11 mouse cellular contexts compared by ENCODE assay signal in the genomic region with DNA sequence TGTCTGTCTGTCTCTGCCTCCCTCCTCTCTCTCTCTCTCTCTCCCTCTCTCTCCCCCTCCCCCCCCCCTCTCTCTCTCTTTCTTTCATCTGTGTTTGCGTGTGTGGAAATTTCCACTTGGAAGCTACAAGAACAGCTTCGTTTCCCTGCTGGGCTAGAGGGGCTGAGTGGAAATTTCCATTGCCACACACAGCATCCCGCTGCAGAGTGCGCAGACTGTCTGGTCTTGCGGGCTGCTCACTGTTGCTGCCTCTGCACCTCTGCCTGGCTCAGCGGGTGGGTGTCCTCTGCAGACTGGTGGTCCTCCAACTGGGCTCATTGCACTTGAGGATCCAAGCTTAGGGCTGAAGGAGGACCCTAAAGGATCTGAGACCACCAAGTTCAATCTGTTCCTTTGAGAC. TPM values are rescaled to one million over a fixed set of nuclear protein-coding genes. Genes with fewer than 3 reads are reported as not detected.
DNase-seq lines count a peak whose midpoint lies in the region; ATAC-seq and TF ChIP-seq lines count a peak whose summit lies in the region.
"Had no signal": no experiment of that assay in that cellular context is flagged by ENCODE, and none has a peak within 500 bp of the region (broad histone marks: within the 10 kb centered on the region; RNA-seq: fewer than 3 reads in every experiment).

No protein-coding gene starts in this region.

- no peak for TF ChIP-seq EP300 in liver, postnatal 0 days (IDR thresholded peaks at IDR 0.05; ENCODE audit: low read depth)

- DNase-seq in heart, adult 9 months (ENCODE audit: low spot score in 2 of 2) = no peak
- peak; percentile 31 for DNase-seq in lung, postnatal 25 days (ENCODE audit: low spot score)
- DNase-seq in lung, adult 2 months = no peak
- peak; percentile 91 to 96 for DNase-seq in cerebellum, adult 2 months
- peak; percentile 71 to 75 for DNase-seq in layer of hippocampus, postnatal 36 days
- no peak for DNase-seq in liver, postnatal 0 days
- DNase-seq: gastrocnemius, postnatal 14 days had no signal

- ATAC-seq in heart, embryonic 11.5 days (replicated peaks; ENCODE audit: insufficient number of reproducible peaks, low FRiP score, low TSS enrichment) = no peak
- ATAC-seq in erythroid progenitor cell, adult 5-6 weeks (replicated peaks; ENCODE audit: low FRiP score, poor library complexity, severe bottlenecking) = no peak
- no peak for ATAC-seq in liver, postnatal 0 days
- ATAC-seq: hindbrain, embryonic 16.5 days had no signal

- 31% methylated on average over 6 of the region's 6 CpGs for WGBS in heart, embryonic 11.5 days (ENCODE audit: insufficient replicate concordance)
- 42% methylated on average over 6 of the region's 6 CpGs for WGBS in lung, adult 2 months
- WGBS in cerebellum, adult 2 months = 5% methylated on average over 6 of the region's 6 CpGs
- 57% methylated on average over 6 of the region's 6 CpGs for WGBS in liver, postnatal 0 days (ENCODE audit: insufficient replicate concordance)

- TF ChIP-seq POLR2A in lung, adult 2 months (IDR thresholded peaks at IDR 0.05; ENCODE audit: borderline replicate concordance, extremely low read depth, low read depth, low read length) = no peak
- TF ChIP-seq POLR2A in cerebellum, adult 2 months (IDR thresholded peaks at IDR 0.05; ENCODE audit: borderline replicate concordance, insufficient read depth, low read length) = peak; percentile 74

- H3K4me2 ChIP-seq in heart, embryonic 11.5 days = no peak overlapping the region
- H3K4me2 ChIP-seq in liver, postnatal 0 days (ENCODE audit: low read depth, low read length) = no peak overlapping the region
- H3K4me2 ChIP-seq: neural tube, embryonic 15.5 days had no signal

- no peaks in the 10 kb centered on the region for H3K27me3 ChIP-seq in heart, embryonic 11.5 days (ENCODE audit: control insufficient read depth, insufficient read depth, low read length)
- H3K27me3 ChIP-seq in cerebellum, adult 2 months (ENCODE audit: control insufficient read depth, insufficient read depth, low read length) = no peaks in the 10 kb centered on the region
- H3K27me3 ChIP-seq in liver, postnatal 0 days (ENCODE audit: insufficient read depth, low read length) = no peaks in the 10 kb centered on the region
- H3K27me3 ChIP-seq: neural tube, embryonic 15.5 days had no signal

- no peaks in the 10 kb centered on the region for H3K36me3 ChIP-seq in heart, embryonic 11.5 days (ENCODE audit: control insufficient read depth, insufficient read depth, low read length)
- no peaks in the 10 kb centered on the region for H3K36me3 ChIP-seq in liver, postnatal 0 days (replicated peaks; ENCODE audit: insufficient read depth, low read length)
- H3K36me3 ChIP-seq: neural tube, embryonic 15.5 days had no signal

- no peak for TF ChIP-seq CTCF in lung, adult 2 months (IDR thresholded peaks at IDR 0.05; ENCODE audit: insufficient read depth, low read length)
- no peak for TF ChIP-seq CTCF in cerebellum, adult 2 months (IDR thresholded peaks at IDR 0.05; ENCODE audit: borderline replicate concordance, insufficient read depth, low read depth, low read length)
- no peak for TF ChIP-seq CTCF in liver, postnatal 0 days (IDR thresholded peaks at IDR 0.05; ENCODE audit: low read depth)

- no peak overlapping the region for H3K27ac ChIP-seq in heart, embryonic 11.5 days (ENCODE audit: low read depth, low read length)
- H3K27ac ChIP-seq in cerebellum, adult 2 months (ENCODE audit: insufficient read depth, low read length) = peak overlapping the region; percentile 96
- no peak overlapping the region for H3K27ac ChIP-seq in liver, postnatal 0 days (ENCODE audit: low read depth)
- H3K27ac ChIP-seq: neural tube, embryonic 15.5 days had no signal

- H3K4me3 ChIP-seq in heart, embryonic 11.5 days (ENCODE audit: low read depth, low read length) = no peak overlapping the region
- no peak overlapping the region for H3K4me3 ChIP-seq in lung, adult 2 months (replicated peaks; ENCODE audit: extremely low read depth, low read depth, low read length)
- H3K4me3 ChIP-seq in cerebellum, adult 2 months (replicated peaks; ENCODE audit: insufficient read depth, low read depth, low read length) = peak overlapping the region; percentile 27
- no peak overlapping the region for H3K4me3 ChIP-seq in liver, postnatal 0 days (ENCODE audit: low read depth, low read length)
- H3K4me3 ChIP-seq: neural tube, embryonic 15.5 days had no signal

- 0 out of 2 replicates have a peak overlapping the region, but pooled peaks have one; percentile 39 for H3K9ac ChIP-seq in heart, embryonic 11.5 days (ENCODE audit: low read depth, low read length)
- no peak overlapping the region for H3K9ac ChIP-seq in liver, postnatal 0 days (replicated peaks)
- H3K9ac ChIP-seq: neural tube, embryonic 15.5 days had no signal

- no peaks in the 10 kb centered on the region for H3K4me1 ChIP-seq in heart, embryonic 11.5 days (ENCODE audit: control insufficient read depth, insufficient read depth, low read length)
- peaks cover 4% of the 10 kb centered on the region for H3K4me1 ChIP-seq in lung, adult 2 months (ENCODE audit: control insufficient read depth, insufficient read depth, low read length)
- H3K4me1 ChIP-seq in cerebellum, adult 2 months (ENCODE audit: control insufficient read depth, insufficient read depth, low read length) = peaks cover 35% of the 10 kb centered on the region
- peaks cover 12% of the 10 kb centered on the region for H3K4me1 ChIP-seq in liver, postnatal 0 days (ENCODE audit: insufficient read depth)

- H3K9me3 ChIP-seq in heart, embryonic 11.5 days (replicated peaks; ENCODE audit: control insufficient read depth, low read length) = no peaks in the 10 kb centered on the region
- H3K9me3 ChIP-seq in liver, postnatal 0 days (ENCODE audit: low read length) = no peaks in the 10 kb centered on the region
- H3K9me3 ChIP-seq: neural tube, embryonic 15.5 days had no signal

RNA-seq across cellular contexts. Expression of a gene that starts 12.8 kb away (rescaled TPM):
- polyA plus RNA-seq in heart, embryonic 11.5 days (2014; fragmentation: Nextera tagmentation; extraction: Ambion mirVana) = 4.2 and 4.8 TPM in 2 replicates
- polyA plus RNA-seq in lung, adult 2 months (2012; rRNA removed) = 146 and 205 TPM in 2 replicates
- 86.0 and 99.2 TPM in 2 replicates for polyA plus RNA-seq in cerebellum, adult 2 months (2012; rRNA removed)
- total RNA-seq in layer of hippocampus, postnatal 36 days (2021) = 10 to 100 TPM; 63.6 to 69.1 TPM
- 1.7 and 3.6 TPM in 2 replicates for total RNA-seq in erythroid progenitor cell, adult 5-6 weeks (2015; ENCODE audit: low replicate concordance)
- total RNA-seq in erythroid progenitor cell, adult 5-6 weeks (2017; ENCODE audit: low replicate concordance) = 1.6 and 1.9 TPM in 2 replicates
- 12.4 and 17.8 TPM in 2 replicates for polyA plus RNA-seq in liver, postnatal 0 days (2015; fragmentation: Nextera tagmentation; extraction: Ambion mirVana)

RNA-seq across cellular contexts. Expression of a gene that starts 15.6 kb away (rescaled TPM):
- 962 and 991 TPM in 2 replicates for polyA plus RNA-seq in heart, embryonic 11.5 days (2014; fragmentation: Nextera tagmentation; extraction: Ambion mirVana)
- 18.8 and 38.6 TPM in 2 replicates for polyA plus RNA-seq in lung, adult 2 months (2012; rRNA removed)
- 361 and 454 TPM in 2 replicates for polyA plus RNA-seq in cerebellum, adult 2 months (2012; rRNA removed)
- 100 to 1,000 TPM; 338 to 365 TPM for total RNA-seq in layer of hippocampus, postnatal 36 days (2021)
- 429 and 552 TPM in 2 replicates for total RNA-seq in erythroid progenitor cell, adult 5-6 weeks (2015; ENCODE audit: low replicate concordance)
- total RNA-seq in erythroid progenitor cell, adult 5-6 weeks (2017; ENCODE audit: low replicate concordance) = 378 and 383 TPM in 2 replicates
- polyA plus RNA-seq in liver, postnatal 0 days (2015; fragmentation: Nextera tagmentation; extraction: Ambion mirVana) = 249 and 258 TPM in 2 replicates

RNA-seq across cellular contexts. Expression of a gene that starts 27.1 kb away (rescaled TPM):
- 5.6 and 6.6 TPM in 2 replicates for polyA plus RNA-seq in heart, embryonic 11.5 days (2014; fragmentation: Nextera tagmentation; extraction: Ambion mirVana)
- not detected in 2 replicates for polyA plus RNA-seq in lung, adult 2 months (2012; rRNA removed)
- 0.24 and 0.65 TPM in 2 replicates for polyA plus RNA-seq in cerebellum, adult 2 months (2012; rRNA removed)
- 1 to 10 TPM in 1 of 2 experiments, not detected in 1; 1.3 TPM for total RNA-seq in layer of hippocampus, postnatal 36 days (2021)
- 3.8 and 15.5 TPM in 2 replicates for total RNA-seq in erythroid progenitor cell, adult 5-6 weeks (2015; ENCODE audit: low replicate concordance)
- total RNA-seq in erythroid progenitor cell, adult 5-6 weeks (2017; ENCODE audit: low replicate concordance) = 16.3 and 20.5 TPM in 2 replicates
- 6.9 and 7.1 TPM in 2 replicates for polyA plus RNA-seq in liver, postnatal 0 days (2015; fragmentation: Nextera tagmentation; extraction: Ambion mirVana)

RNA-seq across cellular contexts. Expression of a gene that starts 51.5 kb away (rescaled TPM):
- 167 and 177 TPM in 2 replicates for polyA plus RNA-seq in heart, embryonic 11.5 days (2014; fragmentation: Nextera tagmentation; extraction: Ambion mirVana)
- polyA plus RNA-seq in lung, adult 2 months (2012; rRNA removed) = 115 and 169 TPM in 2 replicates
- polyA plus RNA-seq in cerebellum, adult 2 months (2012; rRNA removed) = 146 and 148 TPM in 2 replicates
- total RNA-seq in layer of hippocampus, postnatal 36 days (2021) = 10 to 100 TPM; 63.2 to 64.7 TPM
- 19.5 and 22.6 TPM in 2 replicates for total RNA-seq in erythroid progenitor cell, adult 5-6 weeks (2015; ENCODE audit: low replicate concordance)
- total RNA-seq in erythroid progenitor cell, adult 5-6 weeks (2017; ENCODE audit: low replicate concordance) = 17.2 and 17.9 TPM in 2 replicates
- polyA plus RNA-seq in liver, postnatal 0 days (2015; fragmentation: Nextera tagmentation; extraction: Ambion mirVana) = 56.9 and 60.3 TPM in 2 replicates

Comparison
In these comparisons a context has a peak if more than half of its experiments do, and no peak if none do; other contexts are left out.
1. DNase-seq: peak in lung, postnatal 25 days (single experiment), cerebellum, adult 2 months (2 of 2) and layer of hippocampus, postnatal 36 days (2 of 2); none in heart, adult 9 months (0 of 2), lung, adult 2 months (single experiment) and liver, postnatal 0 days (single experiment).